Mouse (Mus musculus): Measurements from ENCODE around the gene Fam216a. TPM values are rescaled to one million over a fixed set of nuclear protein-coding genes. Genes with fewer than 3 reads are reported as not detected.

Gene Fam216a
- polyA plus RNA-seq, 1 experiment from 2014 or later: 92.3 TPM

GRCm38 (mm10) chr5:122344260-122344659 is 27.9 kb downstream of the Fam216a start:
- H3K4me2 ChIP-seq (replicated peaks): no peak overlapping the region
- H3K9me3 ChIP-seq (replicated peaks): no peaks in the 10 kb centered on the region
- H3K27ac ChIP-seq (replicated peaks): no peak overlapping the region
- H3K4me1 ChIP-seq: no peaks in the 10 kb centered on the region
- no peak overlapping the region for H3K4me3 ChIP-seq (replicated peaks)
- H3K27me3 ChIP-seq: no peaks in the 10 kb centered on the region
- H3K9ac ChIP-seq: no peak overlapping the region
- WGBS: 7% methylated on average over 5 of the region's 5 CpGs
- no peak for ATAC-seq (ENCODE audit: insufficient number of reproducible peaks, low FRiP score, low TSS enrichment, low read depth)
- H3K36me3 ChIP-seq: no peaks in the 10 kb centered on the region

- H3K4me3 ChIP-seq (replicated peaks): no peak overlapping the region
- no peak overlapping the region for H3K9ac ChIP-seq
- ATAC-seq (ENCODE audit: insufficient number of reproducible peaks, low FRiP score, low TSS enrichment, low read depth): no peak
- H3K9me3 ChIP-seq (replicated peaks): no peaks in the 10 kb centered on the region
- WGBS: 46% methylated on average over 7 of the region's 7 CpGs
- no peak overlapping the region for H3K27ac ChIP-seq (replicated peaks)
- H3K4me2 ChIP-seq (replicated peaks): no peak overlapping the region
- no peaks in the 10 kb centered on the region for H3K27me3 ChIP-seq
- no peaks in the 10 kb centered on the region for H3K4me1 ChIP-seq
- no peaks in the 10 kb centered on the region for H3K36me3 ChIP-seq
Measured at GRCm38 (mm10) chr5:122343768-122344167, 28.4 kb downstream of the Fam216a start.

- no peak overlapping the region for H3K9ac ChIP-seq
- no peak overlapping the region for H3K4me3 ChIP-seq (replicated peaks)
- no peaks in the 10 kb centered on the region for H3K27me3 ChIP-seq
- no peak overlapping the region for H3K27ac ChIP-seq (replicated peaks)
- no peak for ATAC-seq (ENCODE audit: insufficient number of reproducible peaks, low FRiP score, low TSS enrichment, low read depth)
- WGBS: 78% methylated on average over 1 of the region's 1 CpGs
- no peaks in the 10 kb centered on the region for H3K4me1 ChIP-seq
- no peak overlapping the region for H3K4me2 ChIP-seq (replicated peaks)
- no peaks in the 10 kb centered on the region for H3K9me3 ChIP-seq (replicated peaks)
- H3K36me3 ChIP-seq: no peaks in the 10 kb centered on the region
Measured at GRCm38 (mm10) chr5:122342874-122343273, 29.3 kb downstream of the Fam216a start.

- no peak for ATAC-seq (ENCODE audit: insufficient number of reproducible peaks, low FRiP score, low TSS enrichment, low read depth)
- 85% methylated on average over 7 of the region's 7 CpGs for WGBS
- H3K27me3 ChIP-seq: no peaks in the 10 kb centered on the region
- no peak overlapping the region for H3K27ac ChIP-seq (replicated peaks)
- no peak overlapping the region for H3K4me2 ChIP-seq (replicated peaks)
- H3K4me3 ChIP-seq (replicated peaks): no peak overlapping the region
- H3K36me3 ChIP-seq: no peaks in the 10 kb centered on the region
- H3K9ac ChIP-seq: no peak overlapping the region
- no peaks in the 10 kb centered on the region for H3K9me3 ChIP-seq (replicated peaks)
- H3K4me1 ChIP-seq: no peaks in the 10 kb centered on the region
Measured at GRCm38 (mm10) chr5:122336554-122337294, 35.4 kb downstream of the Fam216a start.

GRCm38 (mm10) chr5:122334682-122335081 is 37.5 kb downstream of the Fam216a start:
- H3K9me3 ChIP-seq (replicated peaks): no peaks in the 10 kb centered on the region
- no peaks in the 10 kb centered on the region for H3K36me3 ChIP-seq
- H3K9ac ChIP-seq: no peak overlapping the region
- H3K27me3 ChIP-seq: no peaks in the 10 kb centered on the region
- no peaks in the 10 kb centered on the region for H3K4me1 ChIP-seq
- 71% methylated on average over 3 of the region's 3 CpGs for WGBS
- no peak overlapping the region for H3K4me3 ChIP-seq (replicated peaks)
- no peak overlapping the region for H3K4me2 ChIP-seq (replicated peaks)
- no peak for ATAC-seq (ENCODE audit: insufficient number of reproducible peaks, low FRiP score, low TSS enrichment, low read depth)
- H3K27ac ChIP-seq (replicated peaks): no peak overlapping the region

GRCm38 (mm10) chr5:122330269-122330668 is 41.9 kb downstream of the Fam216a start:
- H3K27me3 ChIP-seq: no peaks in the 10 kb centered on the region
- H3K9me3 ChIP-seq (replicated peaks): no peaks in the 10 kb centered on the region
- WGBS: 79% methylated on average over 4 of the region's 4 CpGs
- H3K9ac ChIP-seq: no peak overlapping the region
- H3K36me3 ChIP-seq: peaks cover 4% of the 10 kb centered on the region; the same call in 1 of the 2 replicates
- H3K4me2 ChIP-seq (replicated peaks): no peak overlapping the region
- no peak overlapping the region for H3K4me3 ChIP-seq (replicated peaks)
- H3K4me1 ChIP-seq: no peaks in the 10 kb centered on the region
- no peak for ATAC-seq (ENCODE audit: insufficient number of reproducible peaks, low FRiP score, low TSS enrichment, low read depth)
- no peak overlapping the region for H3K27ac ChIP-seq (replicated peaks)

GRCm38 (mm10) chr5:122327283-122327682 is 44.9 kb downstream of the Fam216a start:
- Histone ChIP-seq H3K36me3 (peaks cover 21% of the 10 kb centered on the region), H3K9ac (no peak overlapping the region)
- WGBS: 76% methylated on average over 3 of the region's 3 CpGs

GRCm38 (mm10) chr5:122325477-122325876 is 46.7 kb downstream of the Fam216a start:
- H3K9me3 ChIP-seq (replicated peaks): no peaks in the 10 kb centered on the region
- H3K27me3 ChIP-seq: no peaks in the 10 kb centered on the region
- H3K4me2 ChIP-seq (replicated peaks): no peak overlapping the region
- H3K36me3 ChIP-seq: peaks cover 36% of the 10 kb centered on the region
- H3K4me3 ChIP-seq (replicated peaks): no peak overlapping the region
- no peak overlapping the region for H3K9ac ChIP-seq
- WGBS: 86% methylated on average over 8 of the region's 8 CpGs
- no peak for ATAC-seq (ENCODE audit: insufficient number of reproducible peaks, low FRiP score, low TSS enrichment, low read depth)
- H3K4me1 ChIP-seq: no peaks in the 10 kb centered on the region
- H3K27ac ChIP-seq (replicated peaks): no peak overlapping the region

More at GRCm38 (mm10) chr5:122327283-122327682, 44.9 kb downstream of the Fam216a start:
- no peaks in the 10 kb centered on the region for H3K4me1 ChIP-seq
- no peak overlapping the region for H3K4me2 ChIP-seq (replicated peaks)
- ATAC-seq (ENCODE audit: insufficient number of reproducible peaks, low FRiP score, low TSS enrichment, low read depth): no peak
- no peak overlapping the region for H3K4me3 ChIP-seq (replicated peaks)
- H3K9me3 ChIP-seq (replicated peaks): no peaks in the 10 kb centered on the region
- H3K27ac ChIP-seq (replicated peaks): no peak overlapping the region
- H3K27me3 ChIP-seq: no peaks in the 10 kb centered on the region

- no peaks in the 10 kb centered on the region for H3K9me3 ChIP-seq (replicated peaks)
- no peak for ATAC-seq (ENCODE audit: insufficient number of reproducible peaks, low FRiP score, low TSS enrichment, low read depth)
- H3K4me2 ChIP-seq (replicated peaks): no peak overlapping the region
- H3K36me3 ChIP-seq: peaks cover 37% of the 10 kb centered on the region
- H3K4me3 ChIP-seq (replicated peaks): no peak overlapping the region
- no peak overlapping the region for H3K27ac ChIP-seq (replicated peaks)
- H3K9ac ChIP-seq: no peak overlapping the region
- no peaks in the 10 kb centered on the region for H3K27me3 ChIP-seq
- H3K4me1 ChIP-seq: no peaks in the 10 kb centered on the region
- 89% methylated on average over 23 of the region's 23 CpGs for WGBS
Measured at GRCm38 (mm10) chr5:122324608-122325431, 47.3 kb downstream of the Fam216a start.

- Histone ChIP-seq H3K9ac (no peak overlapping the region), H3K27me3 (no peaks in the 10 kb centered on the region), H3K9me3 (replicated peaks) (no peaks in the 10 kb centered on the region), H3K4me3 (replicated peaks) (no peak overlapping the region), H3K4me2 (replicated peaks) (no peak overlapping the region), H3K36me3 (peaks cover 37% of the 10 kb centered on the region), H3K4me1 (no peaks in the 10 kb centered on the region), H3K27ac (replicated peaks) (no peak overlapping the region)
- 67% methylated on average over 8 of the region's 8 CpGs for WGBS
- ATAC-seq (ENCODE audit: insufficient number of reproducible peaks, low FRiP score, low TSS enrichment, low read depth): no peak
Measured at GRCm38 (mm10) chr5:122323523-122323922, 48.6 kb downstream of the Fam216a start.

GRCm38 (mm10) chr5:122320205-122320781 is 51.9 kb downstream of the Fam216a start:
- H3K9ac ChIP-seq: no peak overlapping the region
- WGBS: 59% methylated on average over 12 of the region's 12 CpGs
- no peaks in the 10 kb centered on the region for H3K27me3 ChIP-seq
- H3K4me1 ChIP-seq: peaks cover 3% of the 10 kb centered on the region; the same call in 1 of the 2 replicates
- peak; percentile 29; the same call in 1 of the 2 replicates for ATAC-seq (ENCODE audit: insufficient number of reproducible peaks, low FRiP score, low TSS enrichment, low read depth)
- no peak overlapping the region for H3K4me2 ChIP-seq (replicated peaks)
- H3K4me3 ChIP-seq (replicated peaks): no peak overlapping the region
- no peaks in the 10 kb centered on the region for H3K9me3 ChIP-seq (replicated peaks)
- peaks cover 45% of the 10 kb centered on the region for H3K36me3 ChIP-seq
- peak overlapping the region; percentile 12; the same call in 1 of the 2 replicates for H3K27ac ChIP-seq (replicated peaks)
